Mouse (Mus musculus): ENCODE measurements around the gene Scgb1b18. TPM values are rescaled to one million over a fixed set of nuclear protein-coding genes. Genes with fewer than 3 reads are reported as not detected.
"Not testable (repeated sequence)": the region's sequence is repeated elsewhere in the genome, so short reads cannot be mapped to it uniquely, and the experiment has no call there.

Gene Scgb1b18
- polyA plus RNA-seq (2012; rRNA removed): not detected in 2 replicates

DNA sequence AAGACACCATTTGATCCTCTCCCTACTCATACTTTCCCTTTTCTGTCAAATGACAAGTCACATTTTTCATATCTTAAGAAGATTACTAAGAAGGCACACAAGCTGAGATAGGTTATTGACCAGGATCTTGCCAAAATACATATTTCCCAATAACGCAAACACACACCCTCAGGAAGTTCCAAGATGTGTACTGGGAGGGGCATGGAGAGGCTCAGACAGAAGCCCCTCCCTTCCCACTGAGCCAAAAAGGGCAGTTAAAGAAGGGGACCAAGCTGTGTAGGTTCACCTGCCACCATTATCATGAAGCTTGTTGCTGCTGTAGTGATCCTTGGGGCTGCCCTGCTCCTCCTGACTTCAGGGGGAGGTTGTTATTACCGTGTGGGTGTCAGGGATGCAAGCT lies at the start of gene Scgb1b18:
Gene Scgb1b18, plus strand, starts transcription at position 301 of the 400 bp plus-strand sequence.
- DNase-seq (ENCODE audit: low spot score): not testable (repeated sequence)

GRCm38 (mm10) chr7:33173764-33174163 lies 11.6 kb upstream of the Scgb1b18 start, which contains the start of gene Scgb2b18:
TSS of gene Scgb2b18 (minus strand) at chr7:33173864.
- not testable (repeated sequence) for DNase-seq (ENCODE audit: low spot score)

Other genes starting within 250 kb of the Scgb1b18 start
- gene Scgb2b17, start 129.0 kb upstream of the Scgb1b18 start, polyA plus RNA-seq (2012; rRNA removed): not detected in 2 replicates
- not detected in 2 replicates for gene Scgb1b17, start 122.1 kb upstream of the Scgb1b18 start, polyA plus RNA-seq (2012; rRNA removed)
- gene Scgb2b18, start 11.7 kb upstream of the Scgb1b18 start, polyA plus RNA-seq (2012; rRNA removed): not detected in 2 replicates
- not detected in 2 replicates for gene Scgb2b19, start 94.8 kb downstream of the Scgb1b18 start, polyA plus RNA-seq (2012; rRNA removed)
- not detected in 2 replicates for gene Scgb1b19, start 101.7 kb downstream of the Scgb1b18 start, polyA plus RNA-seq (2012; rRNA removed)
- not detected in 2 replicates for gene Scgb2b20, start 180.8 kb downstream of the Scgb1b18 start, polyA plus RNA-seq (2012; rRNA removed)
- not detected in 2 replicates for gene Scgb1b20, start 187.7 kb downstream of the Scgb1b18 start, polyA plus RNA-seq (2012; rRNA removed)

Measured in urinary bladder, adult 2 months (tissue).